Mouse (Mus musculus) lung, adult 2 months (tissue): Measurements from ENCODE around the gene Iqcf3. TPM values are rescaled to one million over a fixed set of nuclear protein-coding genes. Genes with fewer than 3 reads are reported as not detected.
A peak's percentile ranks its signal among the peaks of the same experiment; 100 is the strongest.
"Not testable (repeated sequence)": the region's sequence is repeated elsewhere in the genome, so short reads cannot be mapped to it uniquely, and the experiment has no call there.

Source experiments
- DNase-seq: peaks from one replicate; pipeline ENCODE4 v3.0.0; 2022
- H3K4me1 ChIP-seq: fragments of 200-500 bp; 2 replicates; pipeline ENCODE4 v1.6.1; 2011; ENCODE audit warnings: low read length; ENCODE audit not compliant: control insufficient read depth, insufficient read depth
- H3K4me3 ChIP-seq: fragments of 200-500 bp; replicated peaks from 2 replicates; pipeline ENCODE3; 2011; ENCODE audit warnings: low read depth, mild to moderate bottlenecking, control low read depth, low read length; ENCODE audit errors: extremely low read depth
- CTCF ChIP-seq: fragments of 200-500 bp; IDR thresholded peaks from 2 replicates; pipeline ENCODE4 v1.5.1; 2011; ENCODE audit warnings: mild to moderate bottlenecking, low read length, control low read depth; ENCODE audit not compliant: insufficient read depth
- POLR2A ChIP-seq: fragments of 200-500 bp; IDR thresholded peaks from 2 replicates; pipeline ENCODE4 v1.6.1; 2011; ENCODE audit warnings: low read depth, mild to moderate bottlenecking, control low read depth, low read length, borderline replicate concordance; ENCODE audit errors: extremely low read depth
- WGBS: fragments of 180-500 bp; shearing (Covaris S2); methylation state at CpG from one replicate; pipeline ENCODE4 v1.1.7; 2018; 5-methylcytosine and 5-hydroxymethylcytosine counted together
- polyA plus RNA-seq: library from polyadenylated mRNA; depleted of rRNA; stranded (reverse); fragments of >200 nt; gene quantifications from 2 replicates; pipeline ENCODE4 v1.2.3, GENCODE M21; 2012; rRNA removed

Gene Iqcf3
- polyA plus RNA-seq, result not detected in 2 replicates

- H3K4me1 ChIP-seq, result no peaks in the 10 kb centered on the region
- TF ChIP-seq POLR2A, result no peak
- TF ChIP-seq CTCF, result no peak
- WGBS, result 84% methylated on average over 5 of the region's 5 CpGs
- DNase-seq, result no peak
- no peak within 1 kb of the TSS for H3K4me3 ChIP-seq
Observed at GRCm38 (mm10) chr9:106561531-106561930, at the start of gene Iqcf3. TSS of gene Iqcf3 (minus strand) at chr9:106561631.

- TF ChIP-seq CTCF (no peak), POLR2A (no peak)
- 81% methylated on average over 4 of the region's 4 CpGs for WGBS
- no peaks in the 10 kb centered on the region for H3K4me1 ChIP-seq
- H3K4me3 ChIP-seq, result no peak overlapping the region
- no peak for DNase-seq
Observed at GRCm38 (mm10) chr9:106610727-106611126, 49.3 kb upstream of the Iqcf3 start.

- DNase-seq, result peak; percentile 25
- TF ChIP-seq POLR2A (no peak), CTCF (peak; percentile 59)
- Histone ChIP-seq H3K4me3 (no peak overlapping the region), H3K4me1 (no peaks in the 10 kb centered on the region)
- WGBS, result 24% methylated on average over 8 of the region's 8 CpGs
Observed at GRCm38 (mm10) chr9:106600546-106600945, 39.1 kb upstream of the Iqcf3 start.

- WGBS, result 40% methylated on average over 7 of the region's 7 CpGs
- Histone ChIP-seq H3K4me1 (no peaks in the 10 kb centered on the region), H3K4me3 (no peak overlapping the region)
- no peak for DNase-seq
- no peak for TF ChIP-seq CTCF
- TF ChIP-seq POLR2A, result no peak
Observed at GRCm38 (mm10) chr9:106598466-106598865, 37.0 kb upstream of the Iqcf3 start.

- H3K4me1 ChIP-seq, result no peaks in the 10 kb centered on the region
- WGBS, result 56% methylated on average over 7 of the region's 7 CpGs
- TF ChIP-seq CTCF (no peak), POLR2A (no peak)
- H3K4me3 ChIP-seq, result no peak overlapping the region
- no peak for DNase-seq
Observed at GRCm38 (mm10) chr9:106595836-106596235, 34.4 kb upstream of the Iqcf3 start.

GRCm38 (mm10) chr9:106595402-106595801 is 34.0 kb upstream of the Iqcf3 start:
- H3K4me3 ChIP-seq, DNase-seq, H3K4me1 ChIP-seq: not testable (repeated sequence)
- 19% methylated on average over 4 of the region's 4 CpGs for WGBS

GRCm38 (mm10) chr9:106592158-106592557 is 30.7 kb upstream of the Iqcf3 start:
- no peak for TF ChIP-seq CTCF
- no peak for TF ChIP-seq POLR2A
- H3K4me3 ChIP-seq, result no peak overlapping the region
- H3K4me1 ChIP-seq, result no peaks in the 10 kb centered on the region
- no peak for DNase-seq
- WGBS, result 83% methylated on average over 5 of the region's 5 CpGs

- no peak for TF ChIP-seq POLR2A
- no peak for TF ChIP-seq CTCF
- 74% methylated on average over 1 of the region's 1 CpGs for WGBS
- DNase-seq, result no peak
- no peaks in the 10 kb centered on the region for H3K4me1 ChIP-seq
- H3K4me3 ChIP-seq, result no peak overlapping the region
Observed at GRCm38 (mm10) chr9:106582552-106582951, 21.1 kb upstream of the Iqcf3 start.

GRCm38 (mm10) chr9:106580016-106580415 is 18.6 kb upstream of the Iqcf3 start:
- 82% methylated on average over 7 of the region's 7 CpGs for WGBS
- DNase-seq, result no peak
- no peak overlapping the region for H3K4me3 ChIP-seq
- no peaks in the 10 kb centered on the region for H3K4me1 ChIP-seq
- TF ChIP-seq CTCF (no peak), POLR2A (no peak)

- WGBS, result 72% methylated on average over 2 of the region's 2 CpGs
- DNase-seq, result no peak
- TF ChIP-seq POLR2A (no peak), CTCF (no peak)
- H3K4me3 ChIP-seq, result no peak overlapping the region
- no peaks in the 10 kb centered on the region for H3K4me1 ChIP-seq
Observed at GRCm38 (mm10) chr9:106576112-106576511, 14.7 kb upstream of the Iqcf3 start.

GRCm38 (mm10) chr9:106573366-106573765 is 11.9 kb upstream of the Iqcf3 start:
- Histone ChIP-seq H3K4me1 (no peaks in the 10 kb centered on the region), H3K4me3 (no peak overlapping the region)
- TF ChIP-seq CTCF (no peak), POLR2A (no peak)
- DNase-seq, result no peak
- WGBS, result 91% methylated on average over 5 of the region's 5 CpGs
